Mouse (Mus musculus): Measurements from ENCODE around the gene Gm3238.
"Not testable (repeated sequence)": the region's sequence is repeated elsewhere in the genome, so short reads cannot be mapped to it uniquely, and the experiment has no call there.

Gm3238 gene

GRCm38 (mm10) chr10:77741924-77742688 lies 29.0 kb downstream of the Gm3238 start, which contains the start of gene Gm18596:
Gene Gm18596, minus strand, starts transcription at chr10:77742638.
- DNase-seq (ENCODE audit: low read depth) = not testable (repeated sequence)

GRCm38 (mm10) chr10:77738929-77739328 lies 32.2 kb downstream of the Gm3238 start:
- no peak for DNase-seq (ENCODE audit: low read depth)

- DNase-seq (ENCODE audit: low read depth) = no peak
Observed at GRCm38 (mm10) chr10:77735928-77736327, 35.2 kb downstream of the Gm3238 start.

DNA sequence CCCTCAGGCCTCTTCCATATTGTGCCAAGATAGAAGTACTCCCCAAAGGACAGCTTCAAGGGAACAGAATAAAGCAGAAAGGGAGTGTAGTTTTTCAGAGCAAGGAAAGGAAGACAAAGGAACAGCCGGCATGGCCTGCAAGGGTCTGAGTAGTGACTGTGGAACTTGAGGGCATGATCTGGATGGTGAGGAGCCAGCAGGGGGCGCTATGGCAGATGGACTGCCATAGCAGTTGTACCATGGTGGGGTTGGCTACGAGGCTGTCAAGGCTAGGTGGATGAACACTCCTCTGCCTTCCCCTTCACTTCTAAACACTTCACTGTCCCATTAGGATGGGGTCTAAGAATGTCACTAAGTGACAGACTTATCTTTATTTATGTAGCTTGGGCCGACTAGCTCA lies 41.9 kb downstream of the Gm3238 start:
- DNase-seq (ENCODE audit: low read depth) = peak; percentile 39

DNA sequence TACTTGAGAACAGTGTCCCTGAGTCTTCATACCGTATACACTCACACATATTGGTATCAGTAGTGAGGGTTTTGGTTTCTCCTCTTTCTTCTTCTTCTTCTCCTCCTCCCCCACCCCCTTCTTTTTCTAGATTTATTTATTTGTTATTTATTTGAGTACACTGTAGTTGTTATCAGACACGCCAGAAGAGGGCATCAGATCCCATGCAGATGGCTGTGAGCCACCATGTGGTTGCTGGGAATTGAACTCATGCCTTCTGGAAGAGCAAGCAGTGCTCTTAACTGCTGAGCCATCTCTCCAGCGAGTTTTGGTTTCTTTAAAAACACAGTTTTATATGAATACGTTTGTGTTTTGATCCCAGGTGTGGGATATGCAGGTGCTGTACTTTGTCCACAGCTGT lies 42.8 kb downstream of the Gm3238 start:
- DNase-seq (ENCODE audit: low read depth) = no peak

- no peak for DNase-seq (ENCODE audit: low read depth)
Observed at GRCm38 (mm10) chr10:77726186-77726585, 44.9 kb downstream of the Gm3238 start, which contains the start of gene Gm10100. Gene Gm10100, plus strand, starts transcription at chr10:77726486.

DNA sequence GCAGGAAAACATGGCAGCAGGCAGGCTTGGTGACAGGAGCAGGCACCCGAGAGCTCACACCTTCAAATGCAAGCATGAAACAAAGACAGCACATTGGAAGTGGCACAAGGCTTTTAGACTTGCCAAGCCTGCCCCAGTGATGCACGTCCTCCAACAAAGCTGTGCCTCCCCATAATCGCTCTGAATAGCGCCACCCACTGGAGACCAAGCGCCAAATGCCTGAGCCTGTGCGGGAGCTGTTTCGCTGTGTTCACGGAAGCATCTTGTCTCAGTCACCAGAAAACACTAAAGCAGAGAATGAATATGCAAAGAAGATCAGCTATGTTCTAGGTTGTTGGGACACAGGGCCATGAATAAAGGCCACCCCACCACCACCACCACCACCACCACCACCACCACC lies 46.3 kb downstream of the Gm3238 start:
- DNase-seq (ENCODE audit: low read depth) = peak; percentile 3
